Mouse (Mus musculus) ovary, adult 2 months (tissue): ENCODE measurements around the gene Cpt1c. TPM values are rescaled to one million over a fixed set of nuclear protein-coding genes. Genes with fewer than 3 reads are reported as not detected.

Source experiments
- polyA plus RNA-seq: library from polyadenylated mRNA; depleted of rRNA; stranded (reverse); fragments of >200 nt; gene quantifications from 2 replicates; pipeline ENCODE4 v1.2.3, GENCODE M21; 2012; rRNA removed

The Cpt1c gene
- polyA plus RNA-seq = 61.1 and 66.1 TPM in 2 replicates

DNA sequence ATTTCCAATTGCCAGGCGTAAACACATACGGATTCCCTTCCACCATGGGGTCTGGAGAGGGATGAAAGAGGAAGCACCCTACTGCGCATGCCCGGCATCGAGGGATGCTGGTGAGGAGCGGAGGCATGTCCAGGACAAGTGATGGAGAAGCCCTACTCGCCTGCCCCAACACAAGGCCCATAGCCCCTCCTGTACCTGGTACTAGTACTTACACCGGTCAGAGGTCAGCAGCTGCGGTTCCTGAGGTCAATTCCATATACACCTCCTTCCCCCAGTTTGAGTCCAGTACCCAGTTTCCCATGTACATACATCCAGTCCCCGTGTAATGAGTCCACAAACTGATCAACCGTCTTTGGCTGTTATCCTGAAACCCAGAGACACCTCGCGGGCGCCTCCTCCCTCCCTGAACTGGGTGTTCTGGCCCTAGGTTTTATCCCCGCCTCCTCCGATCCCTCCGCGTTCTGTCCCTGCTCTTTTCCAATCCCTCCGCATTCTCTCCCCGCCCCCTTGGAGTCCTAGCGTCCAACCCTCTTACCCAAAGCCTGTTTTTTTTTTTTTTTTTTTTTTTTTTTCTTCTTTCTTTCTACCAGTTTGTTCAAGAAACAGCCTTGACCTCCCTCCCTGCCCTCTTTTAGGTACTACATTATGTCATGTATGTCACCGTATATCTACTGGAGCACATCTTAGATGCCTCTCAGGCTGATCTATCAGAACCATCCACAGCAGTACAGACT, at the start of gene Cpt1c:
Cpt1c (minus strand) TSS at position 469 of the 734 bp plus-strand sequence.

DNA sequence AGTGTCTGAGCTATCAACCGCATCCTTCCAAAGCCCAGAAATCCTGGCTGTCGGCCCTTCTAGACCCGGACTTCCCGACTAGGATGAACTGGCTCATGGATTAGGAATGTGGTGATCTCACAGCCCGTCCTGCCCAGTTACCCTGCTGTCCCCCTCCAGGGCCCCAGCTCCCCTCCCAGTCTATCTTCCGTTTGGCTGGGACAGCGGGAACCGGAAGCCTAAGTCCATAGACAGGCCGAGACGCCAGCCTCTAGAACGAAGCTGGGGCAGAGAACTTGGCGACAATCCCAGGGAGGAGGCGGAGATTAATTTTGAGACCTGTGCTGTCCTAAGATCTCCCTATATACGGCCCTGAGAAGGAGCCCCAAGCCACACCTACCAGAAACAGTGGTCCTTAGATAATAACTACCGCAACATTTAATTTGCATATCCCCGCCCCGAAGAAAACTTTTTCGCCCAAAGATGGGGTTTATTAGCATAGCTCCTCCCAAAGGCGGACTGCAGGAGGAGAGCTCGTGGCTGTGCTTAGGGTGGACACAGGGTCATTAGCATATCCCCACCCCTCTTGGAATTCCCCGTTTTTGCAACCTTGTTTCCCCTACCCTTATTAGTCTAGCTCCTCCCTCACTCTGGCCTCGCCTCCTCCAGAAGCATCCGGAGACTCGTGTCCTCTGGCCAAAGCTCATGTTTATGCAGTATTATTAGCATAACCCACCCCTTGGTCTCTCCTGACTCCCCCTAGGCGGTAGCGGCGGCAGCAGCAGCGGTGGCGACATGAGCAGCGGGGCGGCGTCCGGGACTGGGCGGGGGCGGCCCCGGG, 42.8 kb upstream of the Cpt1c start, which contains the start of gene Rras:
Rras (plus strand) TSS at position 720 of the 820 bp plus-strand sequence.

DNA sequence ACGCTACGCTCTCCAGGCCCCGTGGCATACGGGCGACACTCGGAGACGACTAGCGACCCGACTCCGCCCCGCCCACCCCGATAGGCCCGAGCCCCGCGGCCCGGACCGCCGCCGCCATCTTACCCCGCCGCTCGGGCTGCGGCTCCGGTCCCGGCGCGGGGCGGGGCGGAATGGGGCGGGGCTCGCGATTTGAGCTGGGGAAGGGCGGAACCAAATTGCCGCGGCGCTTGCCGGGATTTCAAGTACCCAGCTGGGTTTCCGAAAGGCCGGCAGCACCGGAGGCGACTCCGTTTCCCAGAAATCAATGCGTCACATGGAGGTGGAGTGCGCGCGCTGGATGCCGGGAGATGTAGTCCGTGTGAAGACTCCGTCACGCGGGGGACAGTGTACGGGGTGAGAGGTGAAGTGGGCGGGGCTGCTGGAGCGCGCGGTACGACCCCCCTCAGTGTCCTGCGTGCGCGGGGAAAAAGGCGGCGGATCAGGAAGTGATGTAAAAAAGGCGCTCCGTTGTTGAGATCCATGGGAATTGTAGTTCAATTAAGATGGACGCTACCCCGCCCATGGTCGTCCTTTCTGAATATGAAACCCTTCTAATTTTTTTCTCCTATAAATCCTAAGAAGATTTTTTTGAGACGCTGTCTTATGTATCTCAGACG, 41.4 kb upstream of the Cpt1c start, which contains the start of gene Scaf1:
Scaf1 (minus strand) TSS at position 407 of the 656 bp plus-strand sequence.

DNA sequence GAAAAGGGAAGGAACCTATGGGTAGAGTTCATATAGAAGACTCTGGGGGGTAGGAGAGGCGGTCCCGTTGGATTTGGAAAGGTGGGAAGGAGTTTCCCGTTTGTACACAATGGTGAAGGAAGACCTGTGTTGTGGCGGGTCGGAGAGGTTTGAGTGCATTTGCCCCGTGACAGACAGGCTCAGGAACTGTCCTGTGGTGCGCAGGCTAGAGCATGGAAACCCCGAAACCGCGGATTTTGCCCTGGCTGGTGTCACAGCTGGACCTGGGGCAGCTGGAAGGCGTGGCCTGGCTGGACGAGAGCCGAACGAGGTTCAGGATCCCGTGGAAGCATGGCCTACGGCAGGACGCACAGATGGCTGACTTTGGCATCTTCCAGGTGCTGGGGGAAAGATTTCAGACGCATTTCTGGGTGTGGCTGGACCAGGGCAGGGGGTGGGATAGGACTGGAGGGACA, 23.9 kb upstream of the Cpt1c start, which contains the start of gene Bcl2l12:
Bcl2l12 (minus strand) TSS at position 212 of the 455 bp plus-strand sequence.

DNA sequence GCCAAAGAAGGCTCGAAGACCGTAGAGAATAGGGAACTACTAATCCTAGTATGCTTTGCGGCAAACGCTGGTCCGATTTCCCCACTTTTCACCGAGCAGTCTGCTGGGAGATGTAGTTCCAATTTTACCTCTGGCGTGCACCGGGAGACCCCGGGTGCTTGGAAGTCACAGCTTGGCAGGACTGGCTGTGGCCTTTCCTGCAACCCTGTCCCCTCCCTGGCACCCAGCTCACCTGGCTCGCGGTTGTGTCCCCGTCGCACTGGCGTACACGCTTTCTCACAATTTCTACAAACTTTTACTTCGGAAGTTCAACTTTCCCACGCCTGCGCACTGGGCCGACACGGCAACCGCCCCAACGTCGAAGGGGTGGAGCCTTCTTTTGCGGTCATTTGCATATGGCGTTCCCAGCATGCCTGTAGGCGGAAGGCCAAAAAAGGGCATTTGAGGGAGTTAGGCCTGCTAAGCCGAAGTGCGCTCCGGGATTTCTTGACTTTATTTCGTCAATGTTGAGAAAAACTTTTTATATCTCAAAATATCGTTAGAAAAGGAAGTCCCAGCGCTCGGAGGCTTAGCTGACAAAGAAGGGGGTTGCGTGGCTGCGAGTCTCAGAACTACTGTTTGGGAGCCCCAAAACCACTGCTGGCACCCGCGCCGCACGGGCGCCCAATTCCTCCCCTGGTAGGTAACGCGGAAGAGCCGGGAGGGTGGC, 22.7 kb upstream of the Cpt1c start, which contains the start of gene Irf3:
Irf3 (plus strand) TSS at position 418 of the 709 bp plus-strand sequence.

DNA sequence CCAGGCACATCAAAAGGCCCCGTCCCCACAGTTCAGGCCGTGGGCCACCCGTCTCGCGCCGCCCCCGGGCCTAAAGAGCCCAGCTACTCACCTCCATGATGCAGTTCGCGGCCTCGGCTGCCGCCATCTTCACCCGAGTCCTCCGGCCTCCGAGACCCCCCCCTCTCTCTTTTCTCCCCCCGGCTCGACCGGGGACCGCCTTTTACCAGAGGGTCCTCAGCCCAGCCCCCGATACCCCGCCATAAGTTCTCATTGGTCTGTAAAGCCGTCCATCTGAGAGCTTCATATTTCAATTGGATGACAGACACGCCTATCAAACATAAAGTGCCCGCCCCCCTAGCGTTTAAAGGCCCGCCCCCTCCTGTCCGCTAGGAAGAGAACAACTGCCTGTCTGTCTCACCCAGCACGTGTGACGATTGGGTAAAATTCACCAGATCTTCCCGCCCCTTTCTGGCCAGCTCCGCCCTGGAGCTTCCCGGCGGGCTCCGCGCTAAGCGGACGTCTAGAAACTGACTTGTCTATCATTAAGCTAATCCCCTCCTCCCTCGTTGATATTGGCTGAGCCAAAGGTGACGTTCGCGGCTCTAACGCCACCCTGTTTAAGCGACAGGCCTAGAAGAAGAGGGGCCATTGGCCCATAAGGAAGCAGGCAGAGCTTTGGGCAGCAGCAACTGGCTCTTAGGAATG, 11.7 kb upstream of the Cpt1c start, which contains the start of gene Prmt1:
Prmt1 (minus strand) TSS at position 377 of the 687 bp plus-strand sequence.

DNA sequence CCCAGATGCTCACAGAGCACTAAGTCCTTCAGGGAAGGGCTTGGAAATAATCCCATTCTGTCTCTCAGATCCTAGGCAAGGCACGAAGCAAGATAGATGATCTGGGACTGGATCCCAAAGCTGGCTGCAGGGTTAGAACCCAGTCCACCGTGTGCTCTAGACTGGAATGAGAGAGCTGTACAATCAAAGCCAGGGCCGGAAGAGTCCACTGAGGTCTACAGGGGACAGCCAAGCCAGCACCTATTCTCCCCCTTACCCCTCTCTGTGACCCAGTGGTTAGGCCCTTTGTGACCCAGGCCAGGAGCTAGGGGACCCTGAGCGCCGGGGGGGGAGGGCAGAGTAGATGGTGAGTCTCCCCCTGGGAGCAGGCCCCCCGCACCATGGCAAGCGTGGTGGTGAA, 31.7 kb downstream of the Cpt1c start, which contains the start of gene Tsks:
Tsks (plus strand) TSS at position 301 of the 400 bp plus-strand sequence.

DNA sequence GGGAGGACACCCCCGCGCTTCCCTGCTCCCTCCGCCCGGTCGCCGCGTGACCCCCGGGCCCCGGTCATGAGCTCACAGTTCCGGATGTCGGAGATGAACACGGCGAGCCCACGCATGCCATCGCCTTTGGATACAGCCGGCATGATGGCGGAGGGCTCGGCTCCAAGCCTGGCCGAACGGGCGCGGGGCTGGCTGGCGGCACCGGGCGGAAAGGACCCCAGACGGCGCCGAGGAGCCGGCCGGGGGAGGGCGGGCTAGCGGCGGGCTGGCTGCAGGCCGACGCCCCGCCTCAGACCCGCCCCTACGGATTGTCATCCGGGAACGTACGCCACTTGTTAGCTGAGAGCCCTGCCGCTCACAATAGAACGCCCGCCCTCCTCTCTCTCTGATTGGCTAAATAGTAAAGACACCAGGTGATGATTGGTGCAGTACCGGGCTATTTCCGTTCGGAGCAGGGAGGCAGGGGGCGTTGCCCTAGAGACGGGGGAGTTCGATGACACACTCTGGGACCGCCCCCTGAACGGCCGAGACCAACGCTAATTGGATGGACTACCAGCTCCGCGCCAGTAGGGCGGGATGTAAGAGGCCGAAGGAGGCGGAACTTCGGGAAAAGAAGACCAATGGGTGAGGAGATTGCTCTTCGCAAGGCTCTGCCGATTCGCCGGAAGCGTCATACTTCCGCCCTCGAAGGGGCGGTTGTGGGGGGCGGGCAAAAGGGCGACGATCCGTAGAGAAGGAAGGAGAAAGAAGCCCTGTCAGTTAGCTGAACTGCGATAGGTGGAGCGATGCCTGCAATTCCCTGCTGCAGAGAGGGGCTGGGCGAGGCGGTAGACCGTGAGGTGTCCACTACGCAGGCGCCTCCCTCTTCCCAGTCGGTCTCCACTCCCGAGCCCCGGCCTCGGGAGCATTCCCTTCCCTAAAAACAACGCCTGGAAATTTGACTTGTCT, 45.2 kb downstream of the Cpt1c start, which contains the start of gene Ap2a1:
Ap2a1 (minus strand) TSS at position 293 of the 948 bp plus-strand sequence.

Other genes starting within 250 kb of the Cpt1c start
- 30.5 and 41.0 TPM in 2 replicates for gene Vrk3, start 226.4 kb downstream of the Cpt1c start, polyA plus RNA-seq
- gene Zfp473, start 223.8 kb downstream of the Cpt1c start, polyA plus RNA-seq = 0.66 and 0.89 TPM in 2 replicates
- gene Nup62, start 158.8 kb downstream of the Cpt1c start, polyA plus RNA-seq = 121 and 156 TPM in 2 replicates
- gene Il4i1, start 158.5 kb downstream of the Cpt1c start, polyA plus RNA-seq = 3.7 and 5.0 TPM in 2 replicates
- 231 and 322 TPM in 2 replicates for gene Atf5, start 158.2 kb downstream of the Cpt1c start, polyA plus RNA-seq
- 475 and 657 TPM in 2 replicates for gene Akt1s1, start 125.9 kb downstream of the Cpt1c start, polyA plus RNA-seq
- gene Tbc1d17, start 125.8 kb downstream of the Cpt1c start, polyA plus RNA-seq = 147 and 164 TPM in 2 replicates
- 65.1 and 72.1 TPM in 2 replicates for gene Pnkp, start 117.7 kb downstream of the Cpt1c start, polyA plus RNA-seq
- gene Ptov1, start 105.1 kb downstream of the Cpt1c start, polyA plus RNA-seq = 762 and 793 TPM in 2 replicates
- 274 and 494 TPM in 2 replicates for gene Med25, start 82.1 kb downstream of the Cpt1c start, polyA plus RNA-seq
- gene Fuz, start 78.8 kb downstream of the Cpt1c start, polyA plus RNA-seq = 133 and 143 TPM in 2 replicates
- 132 and 136 TPM in 2 replicates for gene Ap2a1, start 45.4 kb downstream of the Cpt1c start, polyA plus RNA-seq
- 0.08 TPM in 1 of 2 replicates, not detected in the other for gene Tsks, start 31.6 kb downstream of the Cpt1c start, polyA plus RNA-seq
- 364 and 448 TPM in 2 replicates for gene Prmt1, start 11.7 kb upstream of the Cpt1c start, polyA plus RNA-seq
- gene Irf3, start 22.8 kb upstream of the Cpt1c start, polyA plus RNA-seq = 154 and 158 TPM in 2 replicates
- 43.3 and 49.2 TPM in 2 replicates for gene Bcl2l12, start 23.9 kb upstream of the Cpt1c start, polyA plus RNA-seq
- gene Scaf1, start 41.5 kb upstream of the Cpt1c start, polyA plus RNA-seq = 116 and 132 TPM in 2 replicates
- gene Rras, start 43.1 kb upstream of the Cpt1c start, polyA plus RNA-seq = 161 and 171 TPM in 2 replicates
- gene Prr12, start 78.0 kb upstream of the Cpt1c start, polyA plus RNA-seq = 17.5 and 18.4 TPM in 2 replicates
- gene Nosip, start 87.6 kb upstream of the Cpt1c start, polyA plus RNA-seq = 157 and 163 TPM in 2 replicates
- 90.9 and 100 TPM in 2 replicates for gene Prrg2, start 87.8 kb upstream of the Cpt1c start, polyA plus RNA-seq
- gene Rcn3, start 117.4 kb upstream of the Cpt1c start, polyA plus RNA-seq = 537 and 545 TPM in 2 replicates
- 132 and 135 TPM in 2 replicates for gene Fcgrt, start 129.0 kb upstream of the Cpt1c start, polyA plus RNA-seq
- gene Rps11, start 149.6 kb upstream of the Cpt1c start, polyA plus RNA-seq = 173 and 237 TPM in 2 replicates
- gene Rpl13a, start 153.9 kb upstream of the Cpt1c start, polyA plus RNA-seq = 1,241 and 3,203 TPM in 2 replicates
- 1.9 TPM in 1 of 2 replicates, not detected in the other for gene Gm45713, start 161.4 kb upstream of the Cpt1c start, polyA plus RNA-seq
- 38.5 and 68.0 TPM in 2 replicates for gene Flt3l, start 161.6 kb upstream of the Cpt1c start, polyA plus RNA-seq
- gene Pih1d1, start 179.5 kb upstream of the Cpt1c start, polyA plus RNA-seq = 60.2 and 64.9 TPM in 2 replicates
- gene Aldh16a1, start 179.7 kb upstream of the Cpt1c start, polyA plus RNA-seq = 87.7 and 97.6 TPM in 2 replicates
- gene Slc17a7, start 189.1 kb upstream of the Cpt1c start, polyA plus RNA-seq = 0.17 and 0.20 TPM in 2 replicates
- gene Gfy, start 204.7 kb upstream of the Cpt1c start, polyA plus RNA-seq = not detected in 2 replicates
- not detected in 2 replicates for gene Pth2, start 206.1 kb upstream of the Cpt1c start, polyA plus RNA-seq
- 3.1 and 4.1 TPM in 2 replicates for gene Ccdc155, start 230.0 kb upstream of the Cpt1c start, polyA plus RNA-seq
- 2.1 and 3.3 TPM in 2 replicates for gene Dkkl1, start 237.3 kb upstream of the Cpt1c start, polyA plus RNA-seq
- gene Tead2, start 240.9 kb upstream of the Cpt1c start, polyA plus RNA-seq = 119 and 183 TPM in 2 replicates